Mouse (Mus musculus): ENCODE results near the gene Krtap5-5. TPM values are rescaled to one million over a fixed set of nuclear protein-coding genes. Genes with fewer than 3 reads are reported as not detected.

Gene Krtap5-5
- polyA plus RNA-seq (2012; ENCODE audit: low replicate concordance): not detected in 2 replicates

DNA sequence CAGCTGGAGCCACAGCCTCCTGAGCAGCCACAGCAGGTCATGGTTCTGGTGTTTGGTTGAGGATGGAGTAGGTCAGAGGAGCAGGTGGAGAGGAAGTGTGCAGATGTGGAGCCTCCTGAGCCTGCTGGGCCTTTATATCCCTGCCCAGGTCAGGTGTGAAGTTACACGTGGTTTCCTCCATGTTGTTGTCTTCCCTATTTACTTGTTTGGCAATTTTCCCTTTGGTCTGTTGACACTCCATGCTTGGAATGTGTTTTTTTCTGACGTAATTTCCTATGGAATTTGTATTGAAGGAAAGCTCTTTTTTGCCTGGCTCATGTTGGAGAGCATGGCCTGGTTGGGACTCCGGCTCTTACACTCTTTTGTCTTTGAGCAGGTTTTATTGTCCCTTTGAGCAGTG is at the start of gene Krtap5-5:
Gene Krtap5-5, minus strand, starts transcription at position 101 of the 400 bp plus-strand sequence.

DNA sequence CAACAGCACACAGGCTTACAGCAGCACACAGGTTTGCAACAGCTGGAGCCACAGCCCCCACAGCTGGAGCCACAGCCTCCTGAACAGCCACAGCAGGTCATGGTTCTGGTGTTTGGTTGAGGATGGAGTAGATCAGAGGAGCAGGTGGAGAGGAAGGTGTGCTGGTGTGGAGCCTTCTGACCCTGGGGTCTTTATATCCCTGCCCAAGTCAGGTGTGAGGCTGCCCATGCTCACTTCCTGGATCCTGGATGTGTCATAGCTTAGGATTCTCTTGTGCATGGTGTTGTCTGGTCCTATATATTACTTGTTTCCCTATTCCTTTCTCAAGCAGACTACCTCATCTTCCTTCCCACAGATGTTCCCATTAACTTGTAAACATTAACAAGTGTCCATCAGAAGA is 44.5 kb upstream of the Krtap5-5 start, which contains the start of gene Gm4559:
Gene Gm4559, minus strand, starts transcription at position 101 of the 400 bp plus-strand sequence.

DNA sequence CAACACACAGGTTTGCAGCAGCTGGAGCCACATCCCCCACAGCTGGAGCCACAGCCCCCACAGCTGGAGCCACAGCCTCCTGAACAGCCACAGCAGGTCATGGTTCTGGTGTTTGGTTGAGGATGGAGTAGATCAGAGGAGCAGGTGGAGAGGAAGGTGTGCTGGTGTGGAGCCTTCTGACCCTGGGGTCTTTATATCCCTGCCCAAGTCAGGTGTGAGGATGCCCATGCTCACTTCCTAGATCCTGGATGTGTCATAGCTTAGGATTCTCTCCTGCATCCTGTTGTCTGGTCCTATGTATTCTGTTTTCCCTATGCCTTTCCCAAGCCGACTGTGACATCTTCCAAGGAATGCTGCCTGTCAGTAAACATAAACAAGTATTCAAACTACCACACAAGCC is 28.5 kb upstream of the Krtap5-5 start, which contains the start of gene Gm2431:
Gene Gm2431, minus strand, starts transcription at position 101 of the 400 bp plus-strand sequence.

DNA sequence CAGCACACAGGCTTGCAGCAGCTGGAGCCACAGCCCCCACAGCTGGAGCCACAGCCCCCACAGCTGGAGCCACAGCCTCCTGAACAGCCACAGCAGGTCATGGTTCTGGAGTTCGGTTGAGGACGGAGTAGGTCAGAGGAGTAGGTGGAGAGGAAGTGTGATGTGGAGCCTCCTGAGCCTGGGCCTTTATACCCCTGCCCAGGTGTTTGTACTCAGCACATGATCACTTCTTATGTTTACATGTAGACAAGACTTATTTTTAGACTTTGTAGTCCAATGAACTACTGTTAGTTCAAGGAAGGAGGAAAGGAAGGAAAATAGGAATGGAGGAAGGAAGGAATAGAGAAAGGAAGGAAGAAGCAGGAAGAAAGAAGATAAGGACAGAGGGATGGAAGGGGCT is 11.2 kb upstream of the Krtap5-5 start, which contains the start of gene Gm40460:
Gene Gm40460, minus strand, starts transcription at position 101 of the 400 bp plus-strand sequence.

DNA sequence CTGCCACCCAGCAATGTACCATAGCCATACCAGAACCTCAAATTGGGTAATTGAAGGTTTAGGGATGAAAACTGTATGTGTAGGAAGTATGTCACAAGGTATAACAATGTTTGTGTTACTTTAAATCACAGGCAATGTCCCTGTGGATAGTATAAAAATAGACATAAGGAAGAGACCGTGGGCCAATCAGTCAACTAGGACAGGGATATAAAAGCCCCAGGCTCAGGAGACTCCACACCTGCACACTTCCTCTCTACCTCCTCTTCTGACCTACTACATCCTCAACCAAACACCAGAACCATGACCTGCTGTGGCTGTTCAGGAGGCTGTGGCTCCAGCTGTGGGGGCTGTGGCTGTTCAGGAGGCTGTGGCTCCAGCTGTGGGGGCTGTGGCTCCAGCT is 18.2 kb downstream of the Krtap5-5 start, which contains the start of gene Gm7579:
Gene Gm7579, plus strand, starts transcription at position 301 of the 400 bp plus-strand sequence.

DNA sequence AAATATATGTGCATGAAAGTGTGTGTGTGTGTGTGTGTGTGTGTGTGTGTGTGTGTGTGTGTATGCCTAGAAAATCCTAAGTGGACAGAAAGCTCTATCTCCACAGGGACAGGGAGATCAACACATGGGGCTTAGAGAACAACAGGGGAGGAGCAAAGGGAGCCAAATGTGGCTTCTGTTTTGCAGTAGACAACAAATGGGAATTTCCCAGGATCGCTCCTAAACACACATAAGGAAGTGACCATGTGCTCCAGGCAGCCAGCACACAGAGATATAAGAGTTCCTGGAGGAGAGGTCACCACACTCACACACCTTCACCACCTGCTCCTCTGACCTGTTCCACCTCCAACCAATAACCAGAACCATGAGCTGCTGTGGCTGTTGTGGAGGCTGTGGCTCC is 28.7 kb downstream of the Krtap5-5 start, which contains the start of gene Krtap5-3:
Gene Krtap5-3, plus strand, starts transcription at position 301 of the 400 bp plus-strand sequence.

DNA sequence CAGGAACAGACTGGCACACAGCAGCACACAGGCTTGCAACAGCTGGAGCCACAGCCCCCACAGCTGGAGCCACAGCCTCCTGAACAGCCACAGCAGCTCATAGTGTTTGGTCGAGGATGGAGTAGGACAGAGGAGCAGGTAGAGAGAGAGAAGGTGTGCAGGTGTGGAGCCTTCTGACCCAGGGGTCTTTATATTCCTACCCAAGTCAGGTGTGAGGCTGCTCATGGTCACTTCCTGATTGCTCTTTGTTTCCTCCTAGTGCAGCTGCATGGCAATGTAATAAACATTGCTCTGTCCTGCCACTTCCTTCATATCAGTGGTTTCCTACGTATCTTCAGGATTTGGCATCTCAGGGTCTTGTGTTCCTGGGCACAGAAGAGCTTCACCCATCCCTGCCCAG is 39.5 kb downstream of the Krtap5-5 start, which contains the start of gene Gm10153:
Gene Gm10153, minus strand, starts transcription at position 101 of the 400 bp plus-strand sequence.

Other genes with a start within 250 kb of the Krtap5-5 start
- gene Mob2, start 168.9 kb downstream of the Krtap5-5 start, polyA plus RNA-seq (2012; ENCODE audit: low replicate concordance): 11.6 and 41.1 TPM in 2 replicates
- 0.27 and 1.8 TPM in 2 replicates for gene Dusp8, start 134.1 kb downstream of the Krtap5-5 start, polyA plus RNA-seq (2012; ENCODE audit: low replicate concordance)
- gene Gm45618, start 109.2 kb downstream of the Krtap5-5 start, polyA plus RNA-seq (2012; ENCODE audit: low replicate concordance): not detected in 2 replicates
- gene Gm39115, start 93.9 kb downstream of the Krtap5-5 start, polyA plus RNA-seq (2012; ENCODE audit: low replicate concordance): not detected in 2 replicates
- gene Gm45337, start 85.4 kb downstream of the Krtap5-5 start, polyA plus RNA-seq (2012; ENCODE audit: low replicate concordance): not detected in 2 replicates
- gene Gm29735, start 72.9 kb downstream of the Krtap5-5 start, polyA plus RNA-seq (2012; ENCODE audit: low replicate concordance): not detected in 2 replicates
- not detected in 2 replicates for gene Gm4553, start 64.2 kb downstream of the Krtap5-5 start, polyA plus RNA-seq (2012; ENCODE audit: low replicate concordance)
- not detected in 2 replicates for gene Krtap5-2, start 54.0 kb downstream of the Krtap5-5 start, polyA plus RNA-seq (2012; ENCODE audit: low replicate concordance)
- gene Gm10153, start 39.6 kb downstream of the Krtap5-5 start, polyA plus RNA-seq (2012; ENCODE audit: low replicate concordance): not detected in 2 replicates
- not detected in 2 replicates for gene Krtap5-3, start 28.6 kb downstream of the Krtap5-5 start, polyA plus RNA-seq (2012; ENCODE audit: low replicate concordance)
- gene Gm7579, start 18.1 kb downstream of the Krtap5-5 start, polyA plus RNA-seq (2012; ENCODE audit: low replicate concordance): not detected in 2 replicates
- gene Gm40460, start 11.1 kb upstream of the Krtap5-5 start, polyA plus RNA-seq (2012; ENCODE audit: low replicate concordance): not detected in 2 replicates
- not detected in 2 replicates for gene Gm2431, start 28.4 kb upstream of the Krtap5-5 start, polyA plus RNA-seq (2012; ENCODE audit: low replicate concordance)
- gene Gm4559, start 44.4 kb upstream of the Krtap5-5 start, polyA plus RNA-seq (2012; ENCODE audit: low replicate concordance): not detected in 2 replicates
- not detected in 2 replicates for gene Krtap5-1, start 67.1 kb upstream of the Krtap5-5 start, polyA plus RNA-seq (2012; ENCODE audit: low replicate concordance)
- gene Krtap5-4, start 73.6 kb upstream of the Krtap5-5 start, polyA plus RNA-seq (2012; ENCODE audit: low replicate concordance): not detected in 2 replicates
- gene Ifitm10, start 143.8 kb upstream of the Krtap5-5 start, polyA plus RNA-seq (2012; ENCODE audit: low replicate concordance): 41.9 and 231 TPM in 2 replicates
- 54.8 and 139 TPM in 2 replicates for gene Gm49369, start 152.7 kb upstream of the Krtap5-5 start, polyA plus RNA-seq (2012; ENCODE audit: low replicate concordance)
- gene Ctsd, start 158.1 kb upstream of the Krtap5-5 start, polyA plus RNA-seq (2012; ENCODE audit: low replicate concordance): 105 and 131 TPM in 2 replicates
- 0.15 and 1.6 TPM in 2 replicates for gene Syt8, start 204.9 kb upstream of the Krtap5-5 start, polyA plus RNA-seq (2012; ENCODE audit: low replicate concordance)
- 2.4 and 11.7 TPM in 2 replicates for gene Tnni2, start 211.8 kb upstream of the Krtap5-5 start, polyA plus RNA-seq (2012; ENCODE audit: low replicate concordance)
- gene Lsp1, start 230.8 kb upstream of the Krtap5-5 start, polyA plus RNA-seq (2012; ENCODE audit: low replicate concordance): 568 and 613 TPM in 2 replicates